Mouse (Mus musculus) embryonic facial prominence, embryonic 14.5 days (tissue): ENCODE results near the gene Gm28053. TPM values are rescaled to one million over a fixed set of nuclear protein-coding genes. Genes with fewer than 3 reads are reported as not detected.

Source experiments
- ATAC-seq: fragments of 200-750 bp; cut with Nextera tagmentation; 2 replicates; pipeline ENCODE4 v1.8.0; 2017; ENCODE audit warnings: low read depth, moderate number of reproducible peaks, moderate TSS enrichment
- DNase-seq: peaks from one replicate; pipeline ENCODE4 v3.0.0-alpha.2; 2015; ENCODE audit warnings: low spot score
- H3K27ac ChIP-seq: fragments of 300-500 bp; sonication (generic); replicated peaks from 2 replicates; pipeline ENCODE4 v1.5.1; 2014; ENCODE audit warnings: low read depth, mild to moderate bottlenecking, low read length, moderate library complexity
- H3K27me3 ChIP-seq: fragments of 300-500 bp; sonication (generic); replicated peaks from 2 replicates; pipeline ENCODE4 v1.6.1; 2014; ENCODE audit warnings: low read length; ENCODE audit not compliant: control insufficient read depth, insufficient read depth
- H3K36me3 ChIP-seq: fragments of 300-500 bp; sonication (generic); 2 replicates; pipeline ENCODE4 v1.6.1; 2014; ENCODE audit warnings: low read length, mixed read lengths; ENCODE audit not compliant: control insufficient read depth, insufficient read depth
- H3K4me1 ChIP-seq: fragments of 300-500 bp; sonication (generic); 2 replicates; pipeline ENCODE4 v1.6.1; 2014; ENCODE audit warnings: antibody characterized with exemption, low read length; ENCODE audit not compliant: control insufficient read depth, insufficient read depth
- H3K4me2 ChIP-seq: fragments of 300-500 bp; sonication (generic); 2 replicates; pipeline ENCODE4 v1.6.1; 2014; ENCODE audit warnings: low read depth, mild to moderate bottlenecking, low read length, moderate library complexity, mixed read lengths
- H3K4me3 ChIP-seq: fragments of 300-500 bp; sonication (generic); 2 replicates; pipeline ENCODE4 v1.5.1; 2014; ENCODE audit warnings: low read depth, mild to moderate bottlenecking, low read length
- H3K9ac ChIP-seq: fragments of 300-500 bp; sonication (generic); 2 replicates; pipeline ENCODE4 v1.6.1; 2014; ENCODE audit warnings: low read depth, mild to moderate bottlenecking, low read length, moderate library complexity, mixed read lengths
- H3K9me3 ChIP-seq: fragments of 300-500 bp; sonication (generic); 2 replicates; pipeline ENCODE4 v1.6.1; 2016; ENCODE audit warnings: low read length; ENCODE audit not compliant: control insufficient read depth
- WGBS: fragments of 180-500 bp; shearing (Covaris S2); extraction: QIAGEN DNeasy Blood & Tissue Kit; methylation state at CpG from one replicate; pipeline ENCODE4 v1.1.7; 2014; 5-methylcytosine and 5-hydroxymethylcytosine counted together
- polyA plus RNA-seq: library from polyadenylated mRNA; unstranded; fragments of >200 nt; fragmentation: Nextera tagmentation; extraction: Ambion mirVana; gene quantifications from 2 replicates; pipeline ENCODE4 v1.2.1, GENCODE M21; 2014

Gene Gm28053
- polyA plus RNA-seq, 1 experiment from 2014 or later = not detected

DNA sequence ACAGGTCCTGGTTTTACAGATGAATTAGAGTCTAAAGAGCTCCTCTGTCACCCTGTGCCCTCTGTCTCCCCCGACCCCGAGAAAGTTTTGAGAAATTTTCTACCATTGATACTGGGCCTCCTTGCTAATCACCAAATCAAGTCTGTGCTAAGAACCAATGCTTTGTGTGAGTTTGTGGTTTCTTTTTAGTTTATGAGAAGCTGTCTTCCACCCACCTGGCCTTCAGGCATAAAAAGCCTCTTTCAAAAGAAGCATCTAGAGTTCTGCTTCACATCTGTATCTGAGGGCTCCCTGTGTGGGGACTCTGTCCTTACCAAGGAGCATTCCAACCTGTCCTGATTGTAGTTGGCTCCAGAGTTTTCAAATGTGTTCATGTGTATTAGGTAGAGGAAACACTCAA, 33.2 kb upstream of the Gm28053 start:
- WGBS = 54% methylated on average over 2 of the region's 2 CpGs
- no peak overlapping the region for H3K27ac ChIP-seq

DNA sequence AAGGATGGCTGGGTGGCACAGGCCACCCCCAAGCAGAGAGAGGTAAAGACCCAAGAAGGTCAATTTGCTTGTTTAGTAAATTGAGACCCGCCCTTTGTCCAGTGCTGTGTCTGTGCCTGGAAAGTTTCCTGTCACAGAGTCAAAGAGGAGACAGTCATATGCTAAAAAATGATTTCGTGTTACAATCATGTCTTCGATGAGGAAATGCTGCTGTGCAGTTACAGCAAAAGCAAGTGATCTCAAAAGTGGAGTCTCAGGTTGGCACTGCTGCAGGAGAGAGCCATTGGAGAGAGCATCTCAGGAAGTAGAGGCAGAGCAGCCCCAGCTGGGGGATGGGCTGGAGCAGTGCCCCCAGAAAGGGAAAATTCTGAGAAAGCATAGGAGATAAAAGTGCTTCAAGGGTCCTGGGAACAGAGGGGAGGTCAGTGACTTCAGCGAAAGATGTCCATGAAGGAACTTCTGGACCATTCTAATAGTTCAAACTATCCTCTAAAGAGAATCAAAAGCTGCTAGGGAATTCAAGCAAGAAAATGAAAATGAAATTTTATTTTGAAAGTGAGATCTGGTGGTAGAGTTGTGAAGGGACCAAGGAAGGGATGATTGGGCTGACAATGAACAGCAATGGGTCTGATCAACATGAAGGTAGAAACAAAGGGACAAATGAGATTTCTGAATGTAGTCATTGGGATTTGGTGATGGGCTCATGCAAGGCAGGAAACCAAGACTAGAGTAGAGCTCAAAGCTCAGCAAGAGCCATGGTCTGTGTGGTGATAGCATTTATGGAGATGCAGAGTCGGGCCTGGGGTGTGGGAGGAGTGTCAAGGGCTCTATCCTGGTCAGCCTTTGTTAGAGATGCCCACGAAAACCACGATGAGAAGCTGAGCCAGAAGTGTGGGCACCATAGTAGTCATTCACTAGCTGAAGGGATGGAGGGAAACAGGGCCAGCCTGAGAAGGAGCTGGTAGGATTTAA, 32.4 kb upstream of the Gm28053 start:
- Histone ChIP-seq H3K36me3 (no peaks in the 10 kb centered on the region), H3K9ac (no peak overlapping the region), H3K4me1 (no peaks in the 10 kb centered on the region), H3K9me3 (no peaks in the 10 kb centered on the region), H3K4me2 (no peak overlapping the region), H3K27ac (no peak overlapping the region), H3K4me3 (no peak overlapping the region), H3K27me3 (no peaks in the 10 kb centered on the region)
- ATAC-seq = no peak
- WGBS = 82% methylated on average over 7 of the region's 7 CpGs
- DNase-seq = no peak

More for the DNA sequence above, 33.2 kb upstream of the Gm28053 start:
- no peak overlapping the region for H3K9ac ChIP-seq
- H3K36me3 ChIP-seq = no peaks in the 10 kb centered on the region
- H3K4me1 ChIP-seq = no peaks in the 10 kb centered on the region
- H3K27me3 ChIP-seq = no peaks in the 10 kb centered on the region
- ATAC-seq = no peak
- H3K4me2 ChIP-seq = no peak overlapping the region
- no peak for DNase-seq
- H3K4me3 ChIP-seq = no peak overlapping the region
- no peaks in the 10 kb centered on the region for H3K9me3 ChIP-seq

DNA sequence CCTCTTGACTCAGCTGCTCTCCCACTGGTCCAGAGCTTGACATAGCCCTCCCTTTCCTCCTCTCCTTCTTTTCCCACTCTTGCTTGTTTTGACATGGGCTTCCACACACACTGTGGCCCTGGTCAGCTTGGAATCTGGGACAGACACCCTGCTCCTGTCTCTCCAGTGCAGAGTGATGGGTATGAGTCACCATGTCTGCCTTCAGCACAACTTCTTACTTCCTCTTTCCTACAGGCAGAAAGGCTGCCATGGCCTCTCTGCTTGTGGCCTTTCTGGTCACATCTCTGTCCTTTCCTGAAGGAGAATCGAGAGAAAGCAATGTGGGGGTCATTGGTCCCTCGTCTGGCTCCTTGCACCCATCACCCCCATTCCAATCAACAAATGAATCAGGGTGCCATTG, 31.3 kb upstream of the Gm28053 start:
- H3K36me3 ChIP-seq = no peaks in the 10 kb centered on the region
- no peaks in the 10 kb centered on the region for H3K27me3 ChIP-seq
- H3K4me3 ChIP-seq = no peak overlapping the region
- H3K4me1 ChIP-seq = no peaks in the 10 kb centered on the region
- 72% methylated on average over 2 of the region's 2 CpGs for WGBS
- DNase-seq (no peak), ATAC-seq (no peak)
- H3K4me2 ChIP-seq = no peak overlapping the region
- no peak overlapping the region for H3K9ac ChIP-seq
- H3K27ac ChIP-seq = no peak overlapping the region
- no peaks in the 10 kb centered on the region for H3K9me3 ChIP-seq

DNA sequence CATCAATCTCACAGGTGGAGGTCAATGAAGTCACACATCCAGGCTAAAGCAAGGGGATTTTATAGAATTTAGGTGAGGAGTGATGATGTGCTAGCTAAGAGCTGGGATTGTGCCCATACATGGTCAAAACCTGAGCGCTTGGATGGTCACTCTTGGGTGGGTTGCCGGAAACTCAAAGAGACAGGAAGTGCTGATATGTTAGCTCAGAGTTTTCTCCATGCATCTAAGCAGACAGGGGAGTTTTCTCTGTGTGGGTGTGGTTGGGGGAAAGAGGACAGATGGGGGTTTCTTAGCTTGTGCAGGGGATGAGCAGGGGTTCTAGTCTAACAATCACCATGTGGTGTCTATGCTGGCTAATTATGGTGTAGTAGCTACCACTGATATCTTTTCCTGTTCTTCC, 29.1 kb upstream of the Gm28053 start:
- DNase-seq (no peak), ATAC-seq (no peak)
- Histone ChIP-seq H3K4me1 (no peaks in the 10 kb centered on the region), H3K27ac (no peak overlapping the region), H3K4me3 (no peak overlapping the region), H3K9me3 (no peaks in the 10 kb centered on the region), H3K4me2 (no peak overlapping the region), H3K9ac (no peak overlapping the region), H3K27me3 (no peaks in the 10 kb centered on the region), H3K36me3 (no peaks in the 10 kb centered on the region)
- 85% methylated on average over 2 of the region's 2 CpGs for WGBS

DNA sequence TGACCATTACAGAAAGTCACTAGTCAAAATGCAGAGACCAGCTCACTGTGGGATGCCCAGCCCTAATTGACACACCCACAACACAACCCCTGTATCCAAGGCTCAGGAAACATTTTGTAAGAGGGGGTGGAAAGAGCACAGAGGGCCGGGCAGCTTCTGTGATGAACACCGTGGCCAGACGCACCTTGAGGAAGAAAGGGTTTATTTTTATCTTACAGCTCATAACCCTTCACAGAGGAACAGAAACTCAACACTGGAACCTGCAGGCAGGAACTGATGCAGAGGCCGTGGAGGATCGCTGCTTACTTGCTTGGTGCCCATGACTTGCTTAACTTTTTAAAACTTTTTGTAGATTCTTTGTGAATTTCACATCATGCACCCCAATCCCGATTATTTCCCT, 25.4 kb upstream of the Gm28053 start:
- Histone ChIP-seq H3K36me3 (no peaks in the 10 kb centered on the region), H3K4me1 (no peaks in the 10 kb centered on the region), H3K27ac (no peak overlapping the region)

DNA sequence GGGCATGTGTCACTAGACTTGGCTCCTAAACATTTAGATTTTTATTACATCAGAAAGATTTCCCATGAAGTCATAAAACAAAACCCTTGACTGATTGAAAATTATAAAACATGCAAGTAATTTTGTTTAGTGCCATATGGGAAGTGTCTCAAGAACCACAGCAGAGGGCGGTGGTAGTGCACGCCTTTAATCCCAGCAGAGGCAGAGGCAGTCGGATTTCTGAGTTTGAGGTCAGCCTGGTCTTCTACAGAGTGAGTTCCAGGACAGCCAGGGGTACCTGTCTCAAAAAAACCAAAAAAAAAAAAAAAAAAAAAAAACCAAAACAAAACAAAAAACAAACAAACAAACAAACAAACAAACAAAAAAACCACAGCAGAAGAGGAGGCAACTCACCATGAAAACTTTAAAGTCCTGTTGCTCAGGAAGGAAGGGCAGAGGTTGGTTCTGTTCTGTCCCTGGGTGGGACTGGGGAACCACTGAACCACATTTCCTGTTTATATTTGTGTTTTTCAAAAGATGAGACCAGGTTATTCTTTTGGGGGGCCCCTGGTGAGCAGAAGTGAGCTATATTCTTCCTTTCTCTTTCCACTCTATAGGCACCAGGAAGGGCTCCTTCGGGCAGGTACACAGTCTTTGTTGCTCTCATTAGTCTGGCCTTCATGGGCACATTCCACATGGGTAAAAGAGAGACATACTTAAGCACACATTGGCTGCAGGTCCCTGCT, 21.4 kb upstream of the Gm28053 start:
- Histone ChIP-seq H3K4me1 (no peaks in the 10 kb centered on the region), H3K27ac (0 out of 2 replicates have a peak overlapping the region, but pooled peaks have one; percentile 39), H3K4me2 (no peak overlapping the region), H3K36me3 (no peaks in the 10 kb centered on the region), H3K4me3 (no peak overlapping the region), H3K9me3 (no peaks in the 10 kb centered on the region), H3K27me3 (no peaks in the 10 kb centered on the region), H3K9ac (no peak overlapping the region)
- DNase-seq = no peak
- ATAC-seq = no peak
- WGBS = 79% methylated on average over 4 of the region's 4 CpGs

More for the DNA sequence above, 25.4 kb upstream of the Gm28053 start:
- H3K9me3 ChIP-seq = no peaks in the 10 kb centered on the region
- H3K4me2 ChIP-seq = no peak overlapping the region
- no peak overlapping the region for H3K4me3 ChIP-seq
- DNase-seq (no peak), ATAC-seq (no peak)
- no peak overlapping the region for H3K9ac ChIP-seq
- no peaks in the 10 kb centered on the region for H3K27me3 ChIP-seq
- 81% methylated on average over 6 of the region's 6 CpGs for WGBS

DNA sequence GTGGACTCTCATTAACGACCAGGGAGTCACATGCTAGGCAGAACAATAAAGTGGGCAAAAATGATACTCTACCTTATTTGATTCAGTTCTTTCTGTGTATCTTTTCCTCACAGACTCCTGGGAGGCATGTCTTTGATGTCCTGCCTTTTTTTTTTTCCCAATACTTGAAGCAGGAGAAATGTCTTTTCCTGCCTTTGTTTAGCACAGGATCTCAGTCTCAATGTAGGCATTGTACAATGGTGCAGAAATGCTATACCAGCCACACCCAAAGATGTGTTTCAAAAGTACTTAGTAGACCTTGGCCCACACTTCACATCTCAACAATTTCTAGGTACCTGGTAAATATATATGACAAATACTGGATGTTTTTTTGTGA, 20.9 kb upstream of the Gm28053 start:
- no peak overlapping the region for H3K27ac ChIP-seq
- H3K9ac ChIP-seq = no peak overlapping the region
- DNase-seq = no peak
- H3K9me3 ChIP-seq = no peaks in the 10 kb centered on the region
- WGBS = 40% methylated on average over 1 of the region's 1 CpGs
- no peaks in the 10 kb centered on the region for H3K27me3 ChIP-seq
- no peaks in the 10 kb centered on the region for H3K36me3 ChIP-seq
- H3K4me1 ChIP-seq = no peaks in the 10 kb centered on the region
- no peak overlapping the region for H3K4me3 ChIP-seq
- ATAC-seq = no peak
- no peak overlapping the region for H3K4me2 ChIP-seq

DNA sequence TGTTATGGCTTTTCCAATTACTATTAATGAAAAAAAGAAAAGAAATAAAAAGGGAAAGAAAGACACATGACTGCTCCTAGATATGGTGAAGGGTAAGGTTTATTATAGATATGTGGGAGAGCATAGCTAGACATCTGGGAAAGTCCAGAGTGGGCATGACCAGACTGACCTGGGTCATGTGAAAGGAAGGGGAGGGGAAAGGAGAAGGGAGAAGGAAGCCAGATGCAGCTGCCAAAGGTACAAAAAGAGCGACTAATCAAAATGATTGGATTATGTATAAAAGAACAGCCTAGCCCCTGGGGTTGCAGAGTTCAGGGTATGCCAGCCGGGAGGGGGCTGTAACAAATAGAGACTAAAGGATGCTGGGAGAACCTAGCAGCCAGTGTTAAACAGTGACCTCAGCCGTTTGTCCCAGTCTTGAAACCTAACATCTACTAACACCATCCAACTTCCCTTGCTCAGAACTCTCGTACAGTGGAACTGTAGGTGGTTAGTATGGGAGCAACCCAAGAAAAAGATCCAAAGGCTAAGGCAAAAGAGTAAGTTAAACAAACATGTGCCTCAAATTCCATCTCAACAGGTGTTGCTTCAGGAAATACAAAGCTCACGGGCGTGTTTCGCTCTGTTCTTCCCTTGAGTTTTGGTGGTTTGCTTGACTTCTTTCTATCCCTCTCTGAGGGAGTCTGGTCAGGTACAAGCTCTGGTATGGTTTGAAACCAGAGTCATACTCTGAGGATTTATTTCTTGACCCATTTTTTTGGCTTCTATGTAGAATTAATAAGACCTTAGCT, 20.1 kb upstream of the Gm28053 start:
- Histone ChIP-seq H3K9me3 (no peaks in the 10 kb centered on the region), H3K4me1 (no peaks in the 10 kb centered on the region), H3K4me3 (no peak overlapping the region), H3K27ac (no peak overlapping the region), H3K4me2 (no peak overlapping the region), H3K27me3 (no peaks in the 10 kb centered on the region), H3K9ac (no peak overlapping the region), H3K36me3 (no peaks in the 10 kb centered on the region)
- WGBS = 75% methylated on average over 7 of the region's 7 CpGs
- DNase-seq (no peak), ATAC-seq (no peak)
